Mouse (Mus musculus) cerebellum, postnatal 14 days (tissue): Measurements from ENCODE around the gene Map3k4.
A peak's percentile ranks its signal among the peaks of the same experiment; 100 is the strongest.

ENCODE experiments used
- DNase-seq, 2 experiments: peaks; one replicate each; pipeline ENCODE4 v3.0.0; 2021; ENCODE audit warnings: mixed read lengths in 2 of 2

Map3k4 gene

DNA sequence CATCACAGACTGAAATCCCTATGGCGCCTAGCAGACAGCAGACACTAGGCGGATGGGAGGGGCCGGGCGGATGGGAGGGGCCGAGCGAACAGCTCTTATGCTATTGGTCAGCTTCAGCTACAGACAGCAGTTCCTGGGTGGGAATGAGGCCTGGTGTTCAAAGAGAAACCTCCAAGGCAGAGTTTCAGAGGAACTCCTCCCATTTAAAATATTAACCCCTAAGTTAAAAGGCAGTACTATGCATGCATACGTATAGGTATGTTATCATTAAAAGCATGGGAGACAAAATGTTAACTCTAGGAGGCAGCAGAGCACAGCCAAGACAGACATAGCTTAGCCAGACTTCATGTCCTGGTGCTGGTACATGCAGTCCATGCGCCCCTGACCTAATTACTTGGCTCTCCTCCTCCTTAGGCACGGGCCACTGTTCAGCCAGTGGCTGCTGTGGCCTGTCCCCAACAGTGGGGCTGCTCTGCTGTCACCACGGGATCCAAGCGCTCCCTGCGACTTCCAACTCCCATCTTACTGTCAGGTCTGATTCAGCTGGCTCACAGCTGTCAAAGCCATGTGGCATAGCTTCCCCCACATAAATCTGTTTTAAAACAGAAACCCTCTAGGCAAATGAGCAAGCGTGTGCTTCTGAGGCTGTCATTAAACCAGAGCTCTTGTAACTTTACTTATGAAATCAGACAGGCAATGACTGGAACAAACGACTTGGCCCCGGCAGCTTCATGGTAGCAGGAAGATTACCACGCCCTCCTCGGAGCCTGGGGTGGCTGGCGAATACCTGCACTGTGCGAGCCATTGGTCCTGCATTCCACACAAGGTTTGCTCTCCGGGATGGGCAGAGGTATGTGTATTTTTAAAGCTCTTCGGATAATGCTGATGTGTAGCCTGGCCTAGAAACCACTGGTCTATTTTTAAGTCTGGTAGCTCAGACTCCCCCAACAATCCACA lies 52.3 kb downstream of the Map3k4 start:
- DNase-seq, result peak; percentile 51 to 55

- no peak for DNase-seq
Observed at GRCm38 (mm10) chr17:12264293-12264692, 54.3 kb downstream of the Map3k4 start.

GRCm38 (mm10) chr17:12263787-12264186 lies 54.8 kb downstream of the Map3k4 start:
- no peak for DNase-seq

GRCm38 (mm10) chr17:12262851-12263250 lies 55.7 kb downstream of the Map3k4 start:
- DNase-seq, result no peak

GRCm38 (mm10) chr17:12261887-12262286 lies 56.7 kb downstream of the Map3k4 start:
- DNase-seq, result no peak

- no peak for DNase-seq
Observed at GRCm38 (mm10) chr17:12261376-12261775, 57.2 kb downstream of the Map3k4 start.

DNA sequence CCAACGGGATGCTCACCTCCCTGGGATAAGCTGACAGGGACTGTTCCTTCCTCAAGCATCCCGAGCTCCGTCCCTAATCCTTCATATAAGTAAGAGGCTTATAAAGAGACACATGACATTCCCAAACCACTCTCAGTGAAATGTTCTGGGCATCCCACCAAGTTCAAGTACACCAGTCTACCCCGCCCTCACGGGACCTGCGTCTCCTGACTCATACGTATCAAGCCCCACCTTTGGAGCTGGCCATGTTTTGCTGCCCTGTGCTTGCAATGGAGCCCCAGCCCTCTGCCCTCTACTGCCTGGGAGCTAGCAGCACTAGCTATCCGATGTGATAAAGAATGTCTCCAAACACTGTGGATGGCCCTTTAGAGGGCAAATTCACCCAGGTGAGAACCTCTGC lies 58.6 kb downstream of the Map3k4 start:
- no peak for DNase-seq

GRCm38 (mm10) chr17:12258517-12258916 lies 60.1 kb downstream of the Map3k4 start:
- DNase-seq, result no peak

- DNase-seq, result no peak
Observed at GRCm38 (mm10) chr17:12256142-12256541, 62.5 kb downstream of the Map3k4 start.

GRCm38 (mm10) chr17:12250581-12250980 lies 68.0 kb downstream of the Map3k4 start:
- DNase-seq, result no peak

DNA sequence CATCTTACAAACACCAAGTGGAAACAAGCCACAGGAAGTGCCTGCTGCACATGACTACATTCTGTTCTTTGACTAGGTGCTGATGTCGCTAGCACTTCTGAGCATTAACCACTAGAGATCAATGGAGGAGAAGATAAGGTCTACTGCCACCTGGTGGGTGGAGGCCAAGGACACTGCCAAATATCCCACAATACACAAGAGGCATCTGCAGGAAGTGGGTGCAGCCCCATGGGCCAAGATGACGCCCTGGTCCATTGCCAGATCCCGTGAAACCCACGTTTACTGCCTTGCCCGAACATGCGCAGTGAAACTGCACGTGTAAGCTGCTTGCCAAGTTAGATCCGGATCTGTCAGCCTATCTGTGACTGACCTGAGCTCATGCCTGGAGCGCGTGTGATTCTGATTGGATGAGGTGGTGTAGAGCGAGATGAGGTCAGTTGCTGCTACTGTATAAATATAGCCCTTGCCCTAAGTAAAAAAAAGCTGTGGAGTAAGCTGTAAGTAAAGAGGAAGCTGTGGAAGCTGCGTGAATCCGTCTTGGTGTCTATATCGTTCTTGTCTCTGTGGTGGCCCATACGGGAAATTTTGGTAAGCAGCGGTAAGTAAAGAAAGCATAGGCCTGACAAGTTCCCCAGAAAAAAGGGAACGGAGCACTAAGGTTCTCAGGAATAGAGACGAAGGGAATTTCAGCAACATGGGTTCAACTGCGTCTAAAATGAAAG lies 68.7 kb downstream of the Map3k4 start:
- peak in 1 of 2 experiments; percentile 38 for DNase-seq

- DNase-seq, result no peak
Observed at GRCm38 (mm10) chr17:12240701-12241100, 77.9 kb downstream of the Map3k4 start.

GRCm38 (mm10) chr17:12232724-12233123 lies 85.9 kb downstream of the Map3k4 start:
- DNase-seq, result no peak

DNA sequence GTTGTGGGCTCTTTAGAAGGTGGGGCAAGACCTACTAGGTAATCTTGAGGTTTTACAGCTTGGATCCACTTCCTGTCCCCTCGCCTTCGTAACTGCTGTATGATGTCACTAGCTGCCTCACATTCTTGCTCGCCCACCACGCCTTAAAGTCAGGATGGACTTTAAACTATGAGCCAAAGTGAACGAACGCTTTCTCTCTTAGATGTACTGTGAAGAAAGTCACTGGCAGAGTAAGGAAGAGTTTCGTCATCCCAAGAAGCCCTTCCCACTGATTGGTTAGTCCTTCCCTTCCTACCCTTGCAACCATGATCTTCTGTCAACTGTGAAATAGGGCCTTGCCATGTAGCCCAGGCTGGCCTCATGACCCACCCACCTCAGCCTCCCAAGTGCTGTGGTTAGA lies 87.5 kb downstream of the Map3k4 start:
- DNase-seq, result no peak

- no peak for DNase-seq
Observed at GRCm38 (mm10) chr17:12230167-12230566, 88.4 kb downstream of the Map3k4 start.

DNA sequence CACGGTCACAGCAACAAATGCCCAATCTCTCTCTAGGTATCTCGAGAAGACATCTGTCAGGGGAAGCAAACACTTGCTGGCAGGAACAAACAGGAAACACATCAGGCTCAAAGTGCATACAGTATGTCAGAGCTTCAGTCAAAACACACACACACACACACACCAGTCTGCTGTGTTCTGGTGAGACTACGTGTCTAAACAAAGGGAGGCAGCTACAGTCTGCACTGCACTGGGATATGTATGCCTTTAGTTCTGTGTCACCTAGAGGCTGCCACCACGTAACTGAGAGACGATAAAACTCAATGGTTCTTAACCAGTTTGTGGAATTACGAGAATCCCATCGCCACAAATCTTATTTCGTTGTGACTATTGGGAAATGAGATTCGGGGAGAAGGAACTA lies 88.8 kb downstream of the Map3k4 start:
- no peak for DNase-seq

DNA sequence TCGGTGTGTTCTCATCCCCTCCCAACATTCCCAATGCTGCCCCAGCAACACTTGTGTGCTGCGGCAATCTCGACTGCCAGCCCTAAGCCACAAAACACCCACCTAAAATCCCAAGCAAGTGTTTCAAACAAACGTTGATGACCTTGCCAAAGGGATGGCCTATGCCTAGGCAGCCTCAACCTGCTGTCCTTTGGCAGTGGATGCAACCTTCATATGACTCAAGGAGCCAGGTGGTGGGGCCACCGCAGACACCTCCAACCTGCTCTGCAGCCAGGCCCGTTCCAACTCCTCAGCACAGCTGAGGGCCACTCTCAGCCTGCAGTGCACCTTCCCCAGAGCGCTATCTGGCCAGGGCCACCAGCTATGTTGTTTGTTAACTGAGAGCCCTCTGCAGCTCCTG lies 90.1 kb downstream of the Map3k4 start:
- peak in 1 of 2 experiments; percentile 30 for DNase-seq

GRCm38 (mm10) chr17:12228001-12228400 lies 90.6 kb downstream of the Map3k4 start:
- peak; percentile 68 to 71 for DNase-seq

DNA sequence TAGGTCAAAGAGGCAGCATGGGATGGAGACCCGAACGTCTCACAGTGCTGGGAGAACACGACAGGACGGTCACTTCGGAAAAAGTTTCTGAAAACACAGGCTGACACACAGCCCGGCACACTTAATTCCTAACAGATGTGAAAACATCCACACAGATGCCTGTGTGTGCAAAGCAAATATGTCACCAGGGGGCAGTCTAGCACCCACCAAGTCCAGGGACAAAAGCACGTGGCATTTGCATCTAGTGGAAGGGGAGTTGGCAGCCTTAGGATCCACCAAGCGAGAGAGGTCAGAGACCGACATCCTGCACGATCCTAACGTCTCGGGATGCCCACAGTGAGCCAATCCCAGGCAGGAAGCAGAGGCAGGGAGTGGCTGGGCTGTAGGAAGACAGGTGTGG lies 92.0 kb downstream of the Map3k4 start:
- peak in 1 of 2 experiments; percentile 51 for DNase-seq

DNA sequence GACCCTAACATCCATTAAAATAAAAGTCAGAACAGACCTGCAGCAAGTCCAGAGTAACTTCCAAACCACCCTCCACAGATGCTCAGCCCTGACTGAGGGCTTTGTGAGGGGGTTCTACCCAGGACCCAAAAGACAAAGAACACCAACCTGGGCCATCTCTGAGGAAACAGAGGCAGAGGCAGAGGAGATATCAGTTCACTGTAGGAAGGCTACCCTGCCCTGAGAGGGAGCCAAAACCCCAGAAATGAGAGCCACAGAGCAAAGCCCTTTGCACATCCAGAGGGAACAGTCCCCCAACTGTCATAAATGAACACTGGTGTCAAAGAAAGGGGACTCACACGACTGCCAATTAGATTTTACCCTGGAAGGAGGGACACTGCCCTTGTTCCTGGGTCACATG lies 93.4 kb downstream of the Map3k4 start:
- peak; percentile 51 to 54 for DNase-seq

- DNase-seq, result peak; percentile 83 to 88
Observed at GRCm38 (mm10) chr17:12224551-12224950, 94.0 kb downstream of the Map3k4 start.

DNA sequence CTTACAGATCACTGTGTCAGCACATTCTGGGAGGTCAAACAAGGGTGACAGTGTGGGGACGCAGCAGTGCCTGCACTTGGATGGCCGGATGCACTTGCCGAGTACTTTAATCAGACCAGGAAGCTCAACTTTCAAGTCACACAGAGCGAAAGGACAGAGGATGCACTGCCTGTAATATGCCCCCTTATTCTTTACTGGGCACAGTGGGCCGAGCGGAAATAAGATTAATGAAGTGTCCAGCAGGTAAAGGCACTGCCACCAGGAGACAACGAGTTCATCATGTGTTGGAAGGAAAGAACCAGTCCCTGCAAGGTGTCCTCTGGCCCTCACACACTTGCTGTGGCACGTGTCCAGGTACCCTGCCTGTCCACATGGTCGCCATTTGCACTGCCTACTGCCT lies 94.5 kb downstream of the Map3k4 start:
- DNase-seq, result peak; percentile 62 to 79

DNA sequence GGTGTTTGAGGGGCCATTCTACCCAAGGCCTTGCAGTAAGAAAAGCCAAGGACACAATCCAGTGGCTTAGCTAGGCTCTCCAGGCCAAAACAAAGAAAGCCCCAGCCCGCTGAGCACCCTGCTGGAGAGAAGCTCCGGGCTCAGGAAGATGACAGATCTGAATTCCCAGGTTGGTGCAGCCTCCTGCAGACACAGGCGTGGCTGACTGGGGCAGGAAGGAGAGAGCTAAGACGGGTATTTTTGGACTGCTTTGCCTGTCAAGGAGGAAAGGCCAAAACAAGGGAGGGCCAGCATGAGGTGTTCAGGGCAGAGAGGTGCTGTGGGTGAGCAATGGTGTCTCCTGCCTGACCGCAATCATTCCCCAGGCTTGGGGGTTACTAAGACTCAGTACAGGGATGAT lies 94.9 kb downstream of the Map3k4 start:
- peak in 1 of 2 experiments; percentile 34 for DNase-seq

- peak; percentile 61 to 71 for DNase-seq
Observed at GRCm38 (mm10) chr17:12221926-12222325, 96.7 kb downstream of the Map3k4 start.
